Mouse (Mus musculus) cerebellum, postnatal 36 days (tissue): Measurements from ENCODE around the gene Gcnt2.
A peak's percentile ranks its signal among the peaks of the same experiment; 100 is the strongest.
"Not testable (repeated sequence)": the region's sequence is repeated elsewhere in the genome, so short reads cannot be mapped to it uniquely, and the experiment has no call there.

Source experiments
- DNase-seq, 2 experiments: peaks; one replicate each; pipeline ENCODE4 v3.0.0; 2021 to 2022; ENCODE audit warnings: mixed read lengths in 2 of 2

The Gcnt2 gene

DNA sequence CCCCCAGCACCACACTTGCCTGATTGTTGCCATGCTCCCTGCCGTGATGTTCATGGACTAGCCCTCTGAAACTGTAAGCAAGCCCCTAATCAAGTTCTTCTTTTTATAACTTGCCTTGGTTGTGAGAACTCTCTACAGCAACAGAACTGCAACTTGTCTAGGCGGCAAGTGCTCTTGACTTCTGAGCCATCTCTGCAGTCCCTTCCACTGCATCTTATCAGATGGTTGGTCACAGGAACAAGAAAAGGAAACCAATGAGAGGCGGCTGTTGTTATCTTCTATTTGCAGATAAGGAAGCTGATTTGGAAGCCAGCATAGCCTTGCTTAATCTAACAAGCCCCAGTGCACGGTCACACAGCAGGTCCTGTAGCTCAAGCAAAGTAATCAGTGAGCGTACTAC lies 14.5 kb downstream of the Gcnt2 start:
- DNase-seq, result no peak

GRCm38 (mm10) chr13:40875415-40875814 lies 15.9 kb downstream of the Gcnt2 start:
- no peak for DNase-seq

- no peak for DNase-seq
Observed at GRCm38 (mm10) chr13:40877589-40877988, 18.0 kb downstream of the Gcnt2 start.

DNA sequence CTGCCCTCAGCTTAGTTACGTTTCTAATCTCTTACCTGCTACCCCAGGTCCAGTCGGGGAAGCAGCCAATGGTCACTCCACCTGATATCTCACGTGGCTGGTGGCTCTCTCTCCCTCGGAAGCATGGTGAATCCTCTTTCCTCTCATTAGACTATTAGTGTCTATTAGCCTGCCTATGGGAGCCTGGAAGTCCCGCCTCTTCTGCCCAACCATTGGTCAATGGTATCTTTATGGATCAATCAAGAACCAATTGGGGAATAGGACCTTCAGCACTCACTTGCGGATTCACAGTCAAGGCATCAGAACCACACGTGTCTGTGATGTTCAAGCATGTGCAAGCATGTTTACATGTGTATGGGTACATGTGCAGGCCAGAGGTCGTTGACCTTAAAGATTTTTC lies 21.0 kb downstream of the Gcnt2 start:
- no peak for DNase-seq

- no peak for DNase-seq
Observed at GRCm38 (mm10) chr13:40882606-40883005, 23.1 kb downstream of the Gcnt2 start.

GRCm38 (mm10) chr13:40883903-40884302 lies 24.3 kb downstream of the Gcnt2 start:
- DNase-seq, result no peak

DNA sequence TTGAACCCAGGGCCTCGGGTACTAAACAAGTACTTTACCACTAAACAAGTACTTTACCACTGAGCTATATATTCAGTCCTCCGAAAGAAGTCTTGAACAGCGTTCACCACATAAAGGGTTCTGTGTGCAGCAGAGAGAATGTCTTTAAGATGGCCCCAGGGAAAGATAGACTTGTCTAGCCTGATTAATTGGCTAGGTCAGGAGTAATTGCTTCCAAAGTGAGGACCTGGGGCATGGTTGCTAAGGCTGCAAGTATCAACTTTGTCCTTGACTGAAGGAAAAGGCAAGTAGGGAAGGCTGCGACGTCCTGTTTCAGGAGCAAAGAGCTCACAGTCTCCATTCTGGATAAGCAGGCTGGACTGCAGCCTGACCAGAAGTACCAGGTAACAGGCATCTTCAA lies 25.3 kb downstream of the Gcnt2 start:
- no peak for DNase-seq

DNA sequence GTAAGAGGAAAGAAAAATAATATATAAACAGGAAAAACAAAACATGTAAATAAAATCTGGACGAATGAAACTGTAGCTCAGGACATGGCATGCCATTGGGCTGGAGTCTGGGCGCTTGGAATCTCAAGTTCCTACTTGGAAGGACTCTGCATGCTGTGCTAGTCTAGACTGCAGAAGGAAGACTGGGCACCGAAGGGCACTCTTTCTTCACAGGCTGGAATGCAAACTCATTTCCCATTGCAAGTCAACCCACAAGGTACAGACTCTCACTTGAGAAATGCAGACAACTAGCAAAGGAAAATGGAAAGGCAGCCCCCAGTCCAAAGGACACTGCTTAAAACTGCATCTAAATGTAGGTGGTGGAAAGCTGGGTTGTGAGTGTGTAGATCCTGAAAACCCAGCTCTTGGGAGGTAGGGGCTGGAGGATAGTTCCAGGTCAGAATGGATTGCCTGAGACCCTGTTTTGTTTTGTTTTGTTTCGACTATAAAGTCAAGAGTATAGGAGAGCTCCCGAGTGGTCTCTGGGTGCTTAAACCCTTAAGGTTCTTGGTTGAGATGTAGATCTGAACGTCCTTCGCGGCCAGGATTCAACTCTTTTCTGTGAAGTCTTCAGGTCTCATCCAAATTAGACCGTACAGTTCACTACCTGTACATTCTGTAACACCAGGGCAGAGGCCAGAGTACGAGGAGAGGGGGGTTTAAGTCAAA lies 26.5 kb downstream of the Gcnt2 start:
- no peak for DNase-seq

GRCm38 (mm10) chr13:40886643-40887381 lies 27.3 kb downstream of the Gcnt2 start:
- DNase-seq, result no peak

GRCm38 (mm10) chr13:40890595-40890994 lies 31.0 kb downstream of the Gcnt2 start:
- DNase-seq, result peak in 1 of 2 experiments; percentile 9

DNA sequence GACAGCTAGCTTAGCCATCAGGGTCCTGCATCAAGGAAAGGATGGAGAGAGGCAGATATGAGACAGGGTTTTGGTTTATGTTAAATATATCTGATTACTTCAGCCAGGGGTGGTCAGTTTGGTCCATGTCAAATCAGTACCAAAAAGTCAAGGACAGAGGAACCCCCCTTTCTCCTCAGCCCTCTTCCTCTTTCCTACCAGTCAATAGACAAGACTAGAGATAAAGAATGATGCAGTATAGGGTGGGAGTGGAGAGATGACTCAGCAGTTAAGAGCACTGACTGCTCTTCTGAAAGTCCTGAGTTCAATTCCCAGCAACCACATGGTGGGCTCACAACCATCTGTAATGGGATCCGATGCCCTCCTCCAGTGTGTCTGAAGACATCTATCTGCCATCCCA lies 31.8 kb downstream of the Gcnt2 start:
- DNase-seq, result not testable (repeated sequence)

DNA sequence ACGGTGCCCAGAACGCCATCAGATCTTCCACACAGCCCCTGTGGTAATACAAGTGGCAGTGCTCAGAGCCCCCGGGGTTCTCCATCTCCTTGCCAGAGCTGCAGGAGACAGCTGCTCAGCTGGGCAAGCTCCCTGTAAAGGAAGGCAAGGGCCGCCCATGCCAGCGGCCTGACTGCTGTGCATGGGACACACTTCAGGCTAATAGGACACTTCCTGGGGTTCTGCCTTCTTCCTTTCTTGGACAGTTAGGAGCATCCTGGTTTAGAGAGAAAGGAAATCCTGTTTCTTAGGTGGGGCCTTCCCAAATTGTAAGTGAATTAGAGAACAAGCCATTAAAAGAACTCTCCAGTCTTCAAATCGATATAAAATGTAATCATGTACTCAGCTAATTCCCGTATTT lies 32.5 kb downstream of the Gcnt2 start:
- DNase-seq, result no peak

DNA sequence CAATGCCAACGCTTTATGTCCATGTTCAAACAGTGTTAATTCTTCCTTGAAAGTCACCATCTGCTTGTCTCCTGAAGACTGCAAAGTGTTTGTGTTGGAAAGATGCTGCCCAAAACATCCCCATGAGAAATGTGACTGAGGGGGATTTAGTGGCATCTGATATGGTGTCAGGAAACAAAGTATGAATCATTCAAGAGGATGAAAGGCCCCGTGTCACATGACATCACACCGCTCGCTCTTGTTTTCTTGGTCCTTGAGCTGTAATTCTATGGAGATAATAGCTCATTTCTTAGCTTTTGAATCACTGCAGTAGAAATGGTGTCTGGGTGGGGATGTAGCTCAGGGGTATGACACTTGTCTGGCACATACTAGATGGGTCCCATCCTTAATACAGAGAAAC lies 33.0 kb downstream of the Gcnt2 start:
- DNase-seq, result no peak

GRCm38 (mm10) chr13:40893573-40893972 lies 34.0 kb downstream of the Gcnt2 start:
- no peak for DNase-seq

DNA sequence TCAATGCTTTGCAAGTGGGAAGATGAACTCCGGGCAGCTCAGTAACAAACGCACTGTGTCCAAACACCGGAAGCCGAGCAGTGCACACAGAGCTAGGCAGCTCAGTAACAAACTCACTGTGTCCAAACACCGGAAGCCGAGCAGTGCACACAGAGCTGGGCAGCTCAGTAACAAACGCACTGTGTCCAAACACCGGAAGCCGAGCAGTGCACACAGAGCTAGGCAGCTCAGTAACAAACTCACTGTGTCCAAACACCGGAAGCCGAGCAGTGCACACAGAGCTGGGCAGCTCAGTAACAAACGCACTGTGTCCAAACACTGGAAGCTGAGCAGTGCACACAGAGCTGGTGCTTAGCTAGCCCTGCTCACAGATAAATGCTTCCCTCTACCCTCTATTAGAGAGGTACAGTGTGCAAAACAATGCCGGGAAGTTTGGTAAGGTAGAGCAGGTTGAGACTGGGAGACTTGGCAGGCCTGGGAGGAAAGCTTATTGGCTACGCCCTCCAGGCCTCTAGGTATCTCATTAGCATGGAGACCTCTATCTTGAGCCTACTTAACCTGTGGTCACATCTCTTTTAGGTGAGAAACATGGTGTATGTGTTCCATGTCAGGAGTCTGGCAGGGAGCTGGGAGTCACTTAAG lies 38.6 kb downstream of the Gcnt2 start:
- DNase-seq, result not testable (repeated sequence)

DNA sequence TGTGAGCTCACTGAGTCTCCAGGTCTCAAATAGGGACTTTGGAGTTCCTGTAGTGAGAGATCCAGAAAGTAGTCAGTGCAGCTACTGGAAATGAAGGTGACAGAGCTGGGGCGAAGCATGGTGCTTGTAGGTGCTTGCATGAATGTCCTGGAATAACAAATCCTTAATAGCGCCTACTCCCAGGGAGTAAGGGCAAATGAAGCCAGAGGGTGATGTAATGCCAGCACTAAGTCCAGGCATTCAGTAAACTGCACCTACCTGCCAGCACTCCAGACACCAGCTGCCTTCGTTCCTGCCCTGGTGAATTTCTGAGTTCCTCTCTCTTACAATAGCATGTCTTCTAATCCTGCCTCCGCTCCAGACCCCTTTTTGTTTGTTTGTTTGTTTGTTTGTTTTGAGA lies 39.1 kb downstream of the Gcnt2 start:
- DNase-seq, result no peak

DNA sequence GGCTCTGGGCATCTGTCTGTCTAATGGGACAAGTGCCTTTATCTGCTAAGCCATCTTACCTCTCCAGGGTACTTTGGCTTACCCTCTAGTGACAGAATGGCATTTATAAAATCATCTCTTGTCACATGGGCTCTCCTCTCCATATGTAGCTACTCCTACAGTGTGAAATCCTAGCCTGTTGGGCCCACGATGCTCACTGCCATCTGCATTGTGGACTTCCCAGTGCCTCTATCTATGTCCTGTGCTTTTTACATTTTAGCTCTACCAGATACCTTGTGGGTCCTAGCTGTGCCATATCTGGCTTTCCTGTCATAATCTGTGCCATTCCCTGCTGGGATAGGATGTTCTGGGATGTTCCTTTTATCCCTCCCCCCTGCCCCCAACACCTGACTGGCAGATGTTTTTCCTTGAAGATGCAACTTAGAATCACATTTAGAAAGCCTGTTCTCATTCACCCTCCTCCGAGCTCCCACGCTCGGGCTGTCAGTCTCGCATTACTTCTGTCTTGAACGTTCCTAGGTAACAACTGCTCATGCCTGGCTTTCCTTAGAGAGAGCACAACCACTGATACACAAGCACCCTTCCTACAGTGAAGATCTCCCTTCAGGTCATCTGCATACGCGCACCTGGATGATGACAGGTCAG lies 39.9 kb downstream of the Gcnt2 start:
- DNase-seq, result no peak

DNA sequence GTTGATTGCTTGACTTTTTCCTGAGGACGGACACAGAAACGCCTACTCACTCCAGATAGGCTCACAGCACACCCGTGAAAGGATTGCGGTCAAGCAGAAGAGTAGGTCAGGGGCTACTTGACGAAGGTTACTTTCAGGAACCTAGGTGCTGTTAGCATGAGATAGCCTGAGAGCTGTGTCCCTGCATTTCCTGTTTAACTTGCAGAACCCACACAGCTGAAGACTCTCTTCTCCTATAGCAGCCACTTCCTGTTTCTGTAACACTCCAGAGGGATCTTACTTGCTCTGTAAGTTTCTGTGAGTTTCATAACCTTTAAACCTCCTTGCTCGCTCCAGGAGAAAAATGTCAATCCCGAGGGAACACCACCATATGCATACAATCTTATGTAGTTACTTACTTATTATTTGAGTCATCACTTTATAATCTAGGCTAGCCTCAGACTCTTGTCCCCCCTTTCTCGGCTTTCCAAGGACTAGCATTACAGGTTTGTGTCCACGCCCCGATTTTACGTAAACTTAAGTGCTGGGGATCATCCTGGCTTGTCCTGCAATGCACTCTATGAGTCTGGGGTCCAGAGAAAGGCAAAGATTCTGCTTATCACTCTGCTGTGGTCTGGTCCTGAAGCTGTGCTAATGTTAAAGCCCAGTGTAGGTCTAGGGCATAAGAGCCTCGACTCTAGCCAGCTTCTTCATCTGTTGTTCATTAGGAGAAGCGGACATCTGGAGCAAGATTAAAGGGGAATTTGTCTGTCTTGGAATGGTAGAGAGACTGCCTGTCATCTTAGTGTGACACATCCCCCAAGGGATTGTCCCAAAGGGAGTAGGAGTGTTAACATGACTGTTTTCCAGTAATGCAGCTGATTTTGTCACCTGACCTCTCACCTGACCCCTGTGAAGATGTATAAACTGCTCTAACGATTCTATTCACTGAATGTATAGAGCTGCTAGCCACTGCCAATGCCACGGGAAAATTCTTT lies 40.7 kb downstream of the Gcnt2 start:
- DNase-seq, result no peak

DNA sequence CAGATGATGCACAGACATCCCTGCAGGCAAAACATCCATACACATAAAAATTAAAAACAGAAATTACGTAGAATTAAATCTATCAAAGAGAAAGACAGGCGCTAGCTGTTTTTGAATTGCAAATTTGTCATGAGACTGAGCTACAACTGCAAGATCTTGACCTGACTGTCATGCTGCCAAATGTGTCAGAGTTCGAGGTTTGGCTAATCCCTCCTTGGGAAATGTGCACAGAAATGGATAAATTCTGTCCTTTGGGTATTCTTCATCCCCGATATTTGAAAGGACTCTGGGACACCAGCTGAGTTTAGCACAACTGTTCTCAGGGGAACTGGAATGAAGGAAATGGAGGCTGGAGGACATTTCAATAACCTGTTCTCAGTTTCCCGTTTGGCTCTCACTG lies 41.7 kb downstream of the Gcnt2 start:
- no peak for DNase-seq

DNA sequence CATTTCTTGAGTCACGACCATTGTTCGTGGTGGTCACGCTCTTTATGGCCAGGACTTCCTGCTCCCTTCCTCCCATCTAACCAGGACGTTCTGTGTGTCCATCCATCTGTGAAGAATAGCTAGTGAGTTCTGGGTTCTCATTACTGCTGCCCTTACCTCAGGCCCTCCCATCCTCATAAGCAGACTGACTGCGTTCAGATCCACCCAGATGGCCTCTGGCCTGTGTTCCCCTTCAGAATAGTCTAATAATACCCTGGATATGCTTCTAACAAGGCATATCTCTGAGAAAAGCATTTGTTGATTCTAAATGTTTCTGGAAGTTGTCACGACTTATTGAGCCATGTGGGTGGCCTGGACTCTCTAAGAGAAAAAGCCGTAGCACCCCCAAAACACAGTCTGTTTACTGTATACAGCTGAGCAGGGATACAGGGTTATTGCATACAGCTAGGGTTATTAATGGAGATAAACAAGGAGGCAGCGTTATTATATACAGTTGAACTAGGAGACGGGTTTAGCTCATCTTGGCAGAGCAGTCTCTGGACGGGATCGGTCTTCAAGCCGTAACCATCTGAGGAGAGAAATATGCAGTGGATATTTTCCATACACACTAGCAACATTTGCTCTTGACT lies 42.4 kb downstream of the Gcnt2 start:
- DNase-seq, result no peak

DNA sequence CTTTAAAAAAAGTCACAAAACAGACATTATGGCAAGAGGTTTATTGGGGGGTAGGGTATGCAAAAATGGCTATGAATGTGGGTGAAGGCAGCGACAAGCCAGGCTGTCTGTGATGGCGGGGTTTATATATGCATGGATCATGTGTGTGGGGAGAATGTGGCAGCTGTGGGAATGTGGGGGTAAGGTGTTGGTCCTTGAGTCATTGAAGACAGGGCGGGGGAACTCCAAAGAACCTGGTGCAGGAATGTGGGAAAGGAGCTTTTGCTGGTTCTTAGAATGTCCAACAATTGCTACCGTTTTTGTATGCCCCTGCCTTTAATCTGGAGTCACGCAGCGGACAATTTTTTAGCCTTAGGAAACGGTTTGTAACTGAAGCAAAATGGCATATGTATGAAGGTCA lies 44.5 kb downstream of the Gcnt2 start:
- no peak for DNase-seq

GRCm38 (mm10) chr13:40906528-40906927 lies 47.0 kb downstream of the Gcnt2 start:
- no peak for DNase-seq
